Mouse (Mus musculus) left cerebral cortex, postnatal 36 days (tissue): Measurements from ENCODE around the gene Gtpbp1. TPM values are rescaled to one million over a fixed set of nuclear protein-coding genes. Genes with fewer than 3 reads are reported as not detected.

Experiments
- DNase-seq, 2 experiments: peaks; one replicate each; pipeline ENCODE4 v3.0.0; 2021 to 2022; ENCODE audit warnings: low spot score in 2 of 2, mixed read lengths in 1 of 2
- intact Hi-C: fragments of 180-260 bp; cut with DNase I; formaldehyde crosslinking; loops from one replicate; pipeline ENCODE4 v1.15.1; 2025
- total RNA-seq, 2 experiments: library from RNA; stranded (reverse); gene quantifications; 2 replicates each; pipeline ENCODE4 v1.2.3; 2021

Gene Gtpbp1
- total RNA-seq, 2 experiments from 2014 or later = 45.1 to 47.1 TPM

DNA sequence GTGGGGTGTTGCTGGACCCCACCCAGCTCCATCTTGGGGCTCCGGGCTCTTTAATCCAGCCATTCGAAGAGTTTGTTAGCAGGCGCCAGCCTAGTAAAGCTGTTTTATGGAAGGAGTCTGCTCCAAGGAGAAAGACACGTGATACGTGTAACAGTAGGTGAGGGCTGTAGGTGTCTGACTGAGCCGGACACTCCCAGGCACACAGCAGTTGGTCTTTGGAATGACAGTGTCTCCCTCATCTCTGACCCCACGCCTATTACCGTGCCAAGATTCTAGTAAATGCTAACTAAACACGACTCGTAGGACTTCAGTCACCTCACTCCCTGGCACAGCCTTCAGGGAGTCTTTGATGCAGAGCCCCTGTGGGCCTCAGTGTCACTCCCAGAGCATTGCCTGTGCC is 54.7 kb downstream of the Gtpbp1 start:
- intact Hi-C loops = no loop called here

DNA sequence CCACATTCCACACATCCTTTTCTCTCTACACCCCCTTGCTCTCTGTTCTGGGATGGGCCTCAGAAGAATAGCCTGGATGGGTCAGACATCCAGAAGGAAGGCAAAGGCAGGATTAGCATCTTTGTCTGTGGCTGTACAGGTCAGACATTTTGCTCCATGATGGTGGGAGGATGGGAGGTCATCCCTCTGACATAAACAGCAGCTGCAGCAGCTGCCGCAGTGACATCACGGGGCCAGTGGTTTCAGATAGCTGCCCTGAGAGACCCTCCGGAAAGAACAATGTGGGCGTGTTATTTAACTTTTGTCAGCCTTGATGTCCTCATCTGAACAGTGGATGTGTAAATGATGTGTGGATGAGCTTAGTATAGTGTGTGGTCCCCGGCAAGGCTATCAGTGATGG is 55.2 kb downstream of the Gtpbp1 start:
- intact Hi-C loops = no loop called here
- DNase-seq = no peak

More for the DNA sequence above, 54.7 kb downstream of the Gtpbp1 start:
- DNase-seq = no peak

GRCm38 (mm10) chr15:79747998-79748397 is 57.4 kb downstream of the Gtpbp1 start:
- intact Hi-C loops = no loop called here
- DNase-seq = no peak

GRCm38 (mm10) chr15:79749162-79749561 is 58.5 kb downstream of the Gtpbp1 start:
- DNase-seq = no peak

DNA sequence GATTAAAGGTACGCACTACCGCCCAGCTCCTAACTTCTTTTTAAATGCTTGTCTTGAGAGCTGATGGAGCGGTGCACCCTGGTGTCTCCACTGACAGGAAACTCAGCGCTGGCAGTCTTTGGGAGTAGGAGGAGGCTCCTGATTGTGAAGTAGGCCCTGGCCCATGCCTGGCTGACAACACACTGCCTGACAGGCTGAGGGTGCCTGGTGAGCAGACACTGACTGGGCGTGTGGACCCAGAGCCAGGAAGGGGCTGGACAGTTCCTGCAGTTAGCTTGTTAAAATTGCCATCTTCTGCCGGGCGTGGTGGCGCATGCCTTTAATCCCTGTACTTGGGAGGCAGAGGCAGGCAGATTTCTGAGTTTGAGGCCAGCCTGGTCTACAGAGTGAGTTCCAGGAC is 59.6 kb downstream of the Gtpbp1 start:
- no peak for DNase-seq
- intact Hi-C loops = loop anchor here (5.0 to 10.0 kb wide), 4 partner anchors 135 to 332 kb away; no protein-coding TSS in a partner anchor

More at GRCm38 (mm10) chr15:79749162-79749561, 58.5 kb downstream of the Gtpbp1 start:
- intact Hi-C loops = no loop called here

GRCm38 (mm10) chr15:79751772-79752171 is 61.1 kb downstream of the Gtpbp1 start:
- no peak for DNase-seq
- intact Hi-C loops = loop anchor here (2.0 to 10.0 kb wide), 5 partner anchors 75 to 331 kb away; no protein-coding TSS in a partner anchor

DNA sequence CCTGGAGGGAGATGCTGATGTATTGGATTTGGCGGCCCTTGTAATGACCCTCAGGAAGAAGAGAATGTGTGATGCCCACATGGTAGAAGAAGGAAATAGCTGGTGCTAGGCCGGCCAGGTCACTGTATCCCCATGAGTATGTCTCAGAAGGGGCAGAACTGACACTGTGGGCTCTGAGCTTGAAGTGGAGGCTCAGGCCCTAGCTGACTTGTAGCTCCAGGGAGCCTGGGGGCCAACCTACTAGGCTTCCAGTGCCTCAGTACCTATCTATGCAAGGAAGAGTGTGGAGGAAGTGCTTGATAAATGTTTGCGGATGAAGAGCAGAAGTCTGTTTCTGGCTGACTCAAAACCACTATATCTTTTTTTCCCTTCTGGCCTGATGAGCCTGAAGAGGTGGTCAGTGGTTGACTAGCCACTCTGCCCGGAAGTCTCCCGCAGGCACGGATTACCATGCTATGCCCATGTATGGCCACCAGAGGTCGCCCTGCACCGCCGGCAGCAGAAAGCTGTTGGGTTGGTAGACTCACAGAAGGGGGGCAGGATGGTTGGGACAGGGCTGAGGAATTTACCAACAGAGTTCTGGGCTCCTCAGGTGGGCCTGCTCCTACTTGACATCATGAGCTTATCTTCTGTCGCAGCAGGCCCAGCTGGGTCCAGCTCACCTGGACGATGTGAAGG is 62.2 kb downstream of the Gtpbp1 start:
- intact Hi-C loops = loop anchor here (2.0 to 10.0 kb wide), 5 partner anchors 74 to 329 kb away; no protein-coding TSS in a partner anchor
- peak; percentile 79 to 83 for DNase-seq

DNA sequence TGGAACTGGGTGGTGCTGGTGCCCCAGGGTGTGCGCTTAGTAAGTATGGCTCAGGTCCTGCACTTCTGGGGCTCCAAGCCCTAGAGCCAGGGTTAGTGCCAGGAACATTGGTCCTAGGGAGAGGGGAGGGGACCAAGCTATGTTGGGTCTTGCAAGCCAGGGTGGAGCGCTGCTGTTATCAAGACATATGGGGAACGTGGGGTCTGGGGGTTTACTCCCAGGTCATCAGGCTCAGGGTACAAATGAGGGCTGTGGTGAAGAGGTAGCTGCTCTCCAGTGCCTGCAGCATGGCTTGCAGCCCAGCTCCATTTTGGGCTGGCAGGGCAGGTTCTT is 62.7 kb downstream of the Gtpbp1 start:
- intact Hi-C loops = loop anchor here (2.0 to 10.0 kb wide), 5 partner anchors 73 to 329 kb away; no protein-coding TSS in a partner anchor
- no peak for DNase-seq

DNA sequence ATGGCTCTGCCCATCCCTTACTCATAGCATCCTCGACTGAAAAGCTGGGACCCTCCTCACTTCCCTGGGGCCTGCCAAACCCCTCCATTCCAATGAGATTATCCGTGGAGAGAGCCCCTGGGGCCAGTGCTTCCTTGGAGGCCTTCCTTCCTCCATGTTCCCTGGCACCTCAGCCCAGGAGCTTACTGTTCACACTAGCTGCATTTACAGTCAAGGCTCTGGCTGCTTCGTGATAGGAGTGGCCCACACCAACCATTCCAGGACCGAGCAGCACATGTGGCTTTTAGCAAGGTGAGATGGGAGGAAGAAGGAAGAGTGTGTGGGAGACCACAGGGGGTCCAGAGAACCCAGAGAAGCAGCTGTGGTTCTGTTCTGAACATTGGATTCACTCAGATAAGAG is 63.2 kb downstream of the Gtpbp1 start:
- DNase-seq = no peak
- intact Hi-C loops = loop anchor here (2.0 to 10.0 kb wide), 5 partner anchors 73 to 328 kb away; no protein-coding TSS in a partner anchor

- intact Hi-C loops = loop anchor here (10.0 kb wide), 1 partner anchor 130 kb away; no protein-coding TSS in a partner anchor
- DNase-seq = no peak
These were observed 64.5 kb downstream of the Gtpbp1 start for GRCm38 (mm10) chr15:79755176-79755575.

GRCm38 (mm10) chr15:79755977-79756625 is 65.5 kb downstream of the Gtpbp1 start:
- DNase-seq = peak; percentile 62 to 64
- intact Hi-C loops = loop anchor here (10.0 kb wide), 1 partner anchor 129 kb away; no protein-coding TSS in a partner anchor

GRCm38 (mm10) chr15:79757118-79757517 is 66.5 kb downstream of the Gtpbp1 start:
- intact Hi-C loops = loop anchor here (10.0 kb wide), 1 partner anchor 128 kb away; no protein-coding TSS in a partner anchor
- DNase-seq = no peak

- intact Hi-C loops = loop anchor here (10.0 kb wide), 1 partner anchor 254 kb away; the partner anchor contains the start of gene Pdgfb
- peak; percentile 57 to 61 for DNase-seq
These were observed 70.3 kb downstream of the Gtpbp1 start for GRCm38 (mm10) chr15:79760956-79761355.

GRCm38 (mm10) chr15:79763001-79763400 is 72.4 kb downstream of the Gtpbp1 start:
- intact Hi-C loops = loop anchor here (10.0 kb wide), 1 partner anchor 252 kb away; the partner anchor contains the start of gene Pdgfb
- no peak for DNase-seq

DNA sequence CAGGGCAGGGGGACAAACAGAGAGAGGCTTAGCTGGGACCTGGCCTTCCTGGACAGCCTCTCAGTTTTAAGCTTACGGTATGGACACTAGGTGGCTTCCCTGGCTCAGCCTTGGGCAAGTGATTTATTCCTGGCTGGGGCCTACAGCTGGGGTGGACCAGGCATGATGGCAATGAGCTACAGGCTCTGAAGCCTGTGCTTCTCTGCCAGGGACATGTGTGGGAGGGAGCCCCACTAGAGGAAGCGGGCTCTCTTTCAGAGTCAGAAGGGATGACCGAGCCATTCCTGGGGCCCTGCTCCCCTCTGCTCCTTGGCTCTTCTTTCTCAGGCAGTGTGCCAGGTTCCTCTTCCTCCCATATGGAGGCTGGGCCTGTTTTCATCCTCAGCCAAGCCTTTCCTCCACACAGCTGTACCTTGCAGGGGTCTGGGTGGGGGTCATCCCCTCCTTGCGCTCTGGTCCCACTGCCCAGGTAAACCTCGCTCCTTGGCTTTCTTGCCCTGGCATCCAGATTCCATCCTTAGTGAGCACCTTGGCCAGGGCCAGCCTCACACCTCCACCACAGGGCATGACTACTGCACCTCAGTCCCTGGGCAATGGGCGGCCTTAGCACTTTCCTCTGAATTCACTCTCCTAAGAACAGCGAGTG is 73.1 kb downstream of the Gtpbp1 start:
- DNase-seq = peak in 1 of 2 experiments; percentile 67
- intact Hi-C loops = loop anchor here (2.0 to 10.0 kb wide), 2 partner anchors 33 to 251 kb away; partner anchors contain the start of gene Pdgfb

GRCm38 (mm10) chr15:79764539-79765267 is 74.1 kb downstream of the Gtpbp1 start:
- DNase-seq = peak; percentile 77 to 82
- intact Hi-C loops = loop anchor here (2.0 to 10.0 kb wide), 2 partner anchors 32 to 250 kb away; partner anchors contain the start of gene Pdgfb

DNA sequence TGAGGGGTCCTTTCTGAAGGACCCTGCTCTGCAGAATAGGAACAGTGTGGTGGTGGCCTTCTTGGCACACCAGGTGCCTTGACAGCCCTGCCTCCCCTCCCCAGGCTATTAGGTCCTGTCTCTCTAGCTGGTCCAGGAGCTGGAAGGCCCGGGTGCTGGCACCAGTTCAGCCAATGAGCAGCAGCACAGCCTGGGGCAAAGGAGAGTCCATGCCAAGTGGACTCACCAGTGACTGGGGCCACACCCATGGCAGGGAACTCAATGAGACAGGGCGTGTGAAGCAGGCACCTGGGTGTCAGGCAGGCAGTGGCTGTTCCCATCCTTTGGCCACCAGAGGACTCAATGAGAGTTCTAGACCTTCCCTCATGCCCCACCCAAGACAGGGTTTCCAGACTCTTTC is 74.7 kb downstream of the Gtpbp1 start:
- DNase-seq = no peak
- intact Hi-C loops = loop anchor here (2.0 to 10.0 kb wide), 2 partner anchors 31 to 249 kb away; partner anchors contain the start of gene Pdgfb

DNA sequence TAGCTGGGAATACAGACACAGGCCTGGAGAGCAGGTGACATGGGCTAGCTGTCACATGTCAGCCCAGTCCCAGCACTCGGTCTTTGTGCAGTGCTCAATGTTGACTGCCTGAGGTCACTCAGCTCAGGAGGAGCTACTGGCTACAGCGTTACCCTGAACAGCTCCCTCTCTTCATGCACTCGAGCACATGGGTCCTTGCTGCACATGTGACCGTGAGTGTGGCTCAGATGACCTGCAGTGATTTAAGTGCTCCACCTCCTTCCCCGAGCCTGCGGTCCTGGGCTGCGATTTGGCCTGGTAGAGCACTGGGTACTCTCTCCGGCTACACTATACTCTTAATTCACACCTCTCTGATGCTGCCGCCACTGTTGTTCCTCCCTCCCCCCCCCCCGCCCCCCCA is 75.5 kb downstream of the Gtpbp1 start:
- intact Hi-C loops = loop anchor here (10.0 kb wide), 1 partner anchor 249 kb away; the partner anchor contains the start of gene Pdgfb
- DNase-seq = no peak

- peak in 1 of 2 experiments; percentile 69 for DNase-seq
- intact Hi-C loops = loop anchor here (10.0 kb wide), 1 partner anchor 248 kb away; the partner anchor contains the start of gene Pdgfb
These were observed 76.0 kb downstream of the Gtpbp1 start for GRCm38 (mm10) chr15:79766586-79767071.
